Mouse (Mus musculus) testis, adult 2 months (tissue): ENCODE results near the gene Trim30a. TPM values are rescaled to one million over a fixed set of nuclear protein-coding genes. Genes with fewer than 3 reads are reported as not detected.

Experiments used
- H3K27ac ChIP-seq: fragments of 200-500 bp; 2 replicates; pipeline ENCODE4 v1.5.1; 2012; ENCODE audit warnings: low read depth, low read length; ENCODE audit not compliant: control insufficient read depth, insufficient read depth
- H3K27me3 ChIP-seq: fragments of 200-500 bp; 2 replicates; pipeline ENCODE4 v1.6.1; 2012; ENCODE audit warnings: mild to moderate bottlenecking, low read length, moderate library complexity; ENCODE audit not compliant: control insufficient read depth, insufficient read depth
- H3K36me3 ChIP-seq: fragments of 200-500 bp; 2 replicates; pipeline ENCODE4 v1.6.1; 2012; ENCODE audit warnings: mild to moderate bottlenecking, low read length; ENCODE audit not compliant: control insufficient read depth, insufficient read depth
- H3K4me1 ChIP-seq: fragments of 200-500 bp; 2 replicates; pipeline ENCODE4 v1.6.1; 2012; ENCODE audit warnings: low read length; ENCODE audit not compliant: control insufficient read depth, insufficient read depth
- H3K4me3 ChIP-seq: fragments of 200-500 bp; 2 replicates; pipeline ENCODE4 v1.5.1; 2012; ENCODE audit warnings: low read depth, mild to moderate bottlenecking, low read length, moderate library complexity, mixed read lengths; ENCODE audit not compliant: control insufficient read depth
- CTCF ChIP-seq: fragments of 200-500 bp; IDR thresholded peaks from 2 replicates; pipeline ENCODE4 v1.5.1; 2012; ENCODE audit warnings: low read depth, mild to moderate bottlenecking, inconsistent platforms, low read length, moderate library complexity; ENCODE audit not compliant: control insufficient read depth, insufficient read depth, insufficient replicate concordance
- POLR2A ChIP-seq: fragments of 200-500 bp; IDR thresholded peaks from 2 replicates; pipeline ENCODE4 v1.6.1; 2012; ENCODE audit warnings: low read depth, mild to moderate bottlenecking, inconsistent platforms, low read length, moderate library complexity; ENCODE audit not compliant: control insufficient read depth
- polyA plus RNA-seq: library from polyadenylated mRNA; depleted of rRNA; stranded (reverse); fragments of >200 nt; gene quantifications from 2 replicates; pipeline ENCODE4 v1.2.3, GENCODE M21; 2012; rRNA removed

Gene Trim30a
- polyA plus RNA-seq, 1 experiment: 0.17 TPM

DNA sequence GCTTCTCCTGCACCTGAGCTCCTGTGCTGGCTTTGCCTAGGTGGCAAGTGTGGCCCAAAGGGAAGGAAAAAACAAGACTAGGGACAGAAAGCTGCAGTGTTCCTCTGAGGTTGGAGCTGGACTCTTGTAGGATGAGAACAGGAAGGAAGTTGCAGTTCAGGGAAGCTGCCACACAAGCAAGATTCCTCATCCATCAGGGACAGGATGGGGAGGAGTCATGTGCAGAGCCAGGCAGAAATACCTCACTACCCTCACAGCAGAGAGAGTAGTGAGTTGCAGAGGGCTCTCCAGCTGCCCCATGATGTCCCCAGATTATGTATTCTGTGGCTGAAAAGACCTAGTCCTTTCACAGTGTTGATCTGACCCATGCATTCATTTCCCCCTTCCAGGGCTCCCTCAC lies 63.9 kb downstream of the Trim30a start:
- no peak for TF ChIP-seq POLR2A
- TF ChIP-seq CTCF: no peak
- Histone ChIP-seq H3K4me3 (no peak overlapping the region), H3K36me3 (no peaks in the 10 kb centered on the region), H3K4me1 (no peaks in the 10 kb centered on the region), H3K27me3 (no peaks in the 10 kb centered on the region), H3K27ac (no peak overlapping the region)

DNA sequence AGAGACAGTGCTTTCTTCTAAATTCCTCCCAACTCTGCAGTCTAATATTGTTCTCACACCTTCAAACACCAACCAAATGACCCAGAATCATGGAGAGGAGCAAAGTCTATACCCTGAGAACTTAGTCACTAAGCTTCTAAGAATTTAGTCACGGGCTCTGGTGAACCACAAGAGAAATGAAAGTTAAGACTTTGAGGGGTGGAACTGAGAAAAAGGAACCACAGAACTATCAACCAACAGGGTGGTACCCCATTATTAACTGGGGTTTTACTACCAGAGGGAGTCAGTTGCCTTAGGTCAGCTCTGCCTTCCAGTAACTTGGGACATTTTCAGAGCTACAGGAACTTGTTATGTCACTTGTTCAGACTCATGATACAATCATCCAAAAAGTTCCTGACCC lies 64.3 kb downstream of the Trim30a start, which contains the start of gene Trim30c:
Trim30c (minus strand) TSS at position 140 of the 400 bp plus-strand sequence.
- TF ChIP-seq POLR2A: no peak
- TF ChIP-seq CTCF: no peak
- no peaks in the 10 kb centered on the region for H3K36me3 ChIP-seq

DNA sequence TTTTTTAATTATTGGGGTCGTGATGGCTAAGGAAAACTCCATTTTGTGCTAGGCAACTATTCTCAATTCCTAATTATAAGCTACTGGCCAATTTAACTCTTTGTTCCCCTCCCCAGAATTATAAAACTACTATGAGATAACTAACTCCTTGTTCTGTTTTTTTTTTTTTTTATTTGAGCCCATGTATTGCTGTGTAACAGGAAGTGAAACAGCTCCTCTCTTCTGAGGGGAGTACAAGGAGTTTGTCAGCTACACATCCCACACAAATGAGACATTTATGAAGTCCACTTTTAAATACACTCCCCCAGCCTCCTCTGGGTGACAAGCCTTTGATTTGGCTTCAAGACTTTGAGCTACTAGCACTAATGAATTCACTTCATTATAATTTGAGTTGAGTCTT lies 66.5 kb downstream of the Trim30a start:
- H3K4me3 ChIP-seq: no peak overlapping the region
- no peaks in the 10 kb centered on the region for H3K36me3 ChIP-seq
- no peaks in the 10 kb centered on the region for H3K27me3 ChIP-seq
- TF ChIP-seq CTCF (no peak), POLR2A (no peak)
- H3K27ac ChIP-seq: no peak overlapping the region
- H3K4me1 ChIP-seq: no peaks in the 10 kb centered on the region

More for the DNA sequence above, 64.3 kb downstream of the Trim30a start, which contains the start of gene Trim30c:
- Histone ChIP-seq H3K27me3 (no peaks in the 10 kb centered on the region), H3K4me1 (no peaks in the 10 kb centered on the region), H3K27ac (no peak within 1 kb of the TSS), H3K4me3 (no peak within 1 kb of the TSS)

DNA sequence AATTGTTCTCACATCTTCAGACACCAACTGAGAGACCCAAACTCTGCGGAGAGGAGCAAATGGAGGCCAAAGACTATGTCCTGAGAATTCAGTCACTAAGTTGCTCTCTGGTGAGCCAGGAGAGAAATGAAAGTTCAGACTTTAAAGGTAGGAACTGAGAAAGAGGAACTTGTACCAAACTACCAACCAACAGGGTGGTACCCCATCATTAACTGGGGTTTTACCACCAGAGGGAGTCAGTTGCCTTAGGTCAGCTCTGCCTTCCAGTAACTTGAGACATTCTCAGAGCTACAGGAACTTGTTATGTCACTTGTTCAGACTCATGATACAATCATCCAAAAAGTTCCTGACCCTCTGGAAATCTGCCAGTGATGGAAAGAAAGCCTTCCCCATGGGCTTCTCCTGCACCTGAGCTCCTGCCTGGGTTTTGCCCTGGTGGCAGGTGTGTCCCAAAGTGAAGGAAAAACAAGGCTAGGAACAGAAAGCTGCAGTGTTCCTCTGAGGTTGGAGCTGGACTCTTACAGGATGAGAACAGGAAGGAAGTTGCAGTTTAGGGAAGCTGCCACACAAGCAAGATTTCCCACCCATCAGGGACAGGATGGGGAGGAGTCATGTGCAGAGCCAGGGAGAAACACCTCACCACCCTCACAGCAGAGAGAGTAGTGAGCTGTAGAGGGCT lies 95.1 kb downstream of the Trim30a start, which contains the start of gene Trim30b:
Trim30b (minus strand) TSS at position 149 of the 679 bp plus-strand sequence.
- H3K27ac ChIP-seq: no peak within 1 kb of the TSS
- H3K4me1 ChIP-seq: no peaks in the 10 kb centered on the region
- H3K36me3 ChIP-seq: no peaks in the 10 kb centered on the region
- H3K4me3 ChIP-seq: no peak within 1 kb of the TSS
- TF ChIP-seq POLR2A (no peak), CTCF (no peak)
- H3K27me3 ChIP-seq: no peaks in the 10 kb centered on the region

DNA sequence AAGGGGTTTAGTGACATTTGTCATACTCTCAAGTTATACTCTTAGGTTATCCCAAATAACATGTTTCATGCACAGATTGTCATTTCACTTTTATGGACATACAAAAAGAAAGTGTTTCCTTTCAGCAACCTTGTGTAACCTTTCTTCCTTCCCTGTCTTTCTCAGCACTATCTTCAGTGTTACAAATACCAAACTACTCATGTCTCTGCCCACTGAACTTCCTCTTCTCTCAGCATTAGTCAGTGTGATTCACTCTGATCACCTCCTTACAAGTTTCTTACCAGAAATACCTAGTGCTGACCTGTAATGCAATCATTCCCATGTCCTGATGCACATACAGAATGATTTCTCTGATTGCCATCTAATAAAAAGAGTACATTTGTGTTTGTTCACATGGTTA lies 98.7 kb downstream of the Trim30a start:
- no peaks in the 10 kb centered on the region for H3K27me3 ChIP-seq

More for the DNA sequence above, 98.7 kb downstream of the Trim30a start:
- no peak overlapping the region for H3K4me3 ChIP-seq
- no peaks in the 10 kb centered on the region for H3K36me3 ChIP-seq
- no peaks in the 10 kb centered on the region for H3K4me1 ChIP-seq
- H3K27ac ChIP-seq: no peak overlapping the region
- no peak for TF ChIP-seq POLR2A
- no peak for TF ChIP-seq CTCF

Other genes with a start within 250 kb of the Trim30a start
- gene Trim6, start 246.4 kb downstream of the Trim30a start, polyA plus RNA-seq: 1.9 and 2.4 TPM in 2 replicates
- gene Trim34a, start 220.7 kb downstream of the Trim30a start, polyA plus RNA-seq: 1.0 and 1.2 TPM in 2 replicates
- gene Trim5, start 177.1 kb downstream of the Trim30a start, polyA plus RNA-seq: 0.11 and 0.16 TPM in 2 replicates
- gene Trim12a, start 149.7 kb downstream of the Trim30a start, polyA plus RNA-seq: 0.54 and 1.1 TPM in 2 replicates
- gene Trim34b, start 135.7 kb downstream of the Trim30a start, polyA plus RNA-seq: 0.24 and 0.74 TPM in 2 replicates
- 0.40 and 0.98 TPM in 2 replicates for gene Trim12c, start 111.8 kb downstream of the Trim30a start, polyA plus RNA-seq
- gene Trim30b, start 95.3 kb downstream of the Trim30a start, polyA plus RNA-seq: 0.07 and 0.08 TPM in 2 replicates
- not detected in 2 replicates for gene Trim30c, start 64.4 kb downstream of the Trim30a start, polyA plus RNA-seq
- gene Trim30d, start 42.7 kb upstream of the Trim30a start, polyA plus RNA-seq: 0.25 and 0.38 TPM in 2 replicates
- gene Olfr651, start 84.9 kb upstream of the Trim30a start, polyA plus RNA-seq: not detected in 2 replicates
- 0.20 TPM in 1 of 2 replicates, not detected in the other for gene Olfr652, start 95.7 kb upstream of the Trim30a start, polyA plus RNA-seq
- 0.06 and 0.19 TPM in 2 replicates for gene Olfr653, start 112.1 kb upstream of the Trim30a start, polyA plus RNA-seq
- 0.64 and 0.87 TPM in 2 replicates for gene Olfr654, start 121.8 kb upstream of the Trim30a start, polyA plus RNA-seq
- gene Olfr655, start 136.6 kb upstream of the Trim30a start, polyA plus RNA-seq: not detected in 2 replicates
- gene Olfr656, start 148.8 kb upstream of the Trim30a start, polyA plus RNA-seq: not detected in 2 replicates
- gene Olfr657, start 159.6 kb upstream of the Trim30a start, polyA plus RNA-seq: not detected in 2 replicates
- gene Olfr658, start 182.1 kb upstream of the Trim30a start, polyA plus RNA-seq: not detected in 2 replicates
- gene Olfr659, start 201.6 kb upstream of the Trim30a start, polyA plus RNA-seq: not detected in 2 replicates
- not detected in 2 replicates for gene Olfr661, start 221.3 kb upstream of the Trim30a start, polyA plus RNA-seq